Mouse (Mus musculus) cerebellum, adult 2 months (tissue): Measurements from ENCODE around the gene Ank3.

ENCODE experiments used
- CTCF ChIP-seq: fragments of 200-500 bp; IDR thresholded peaks from 2 replicates; pipeline ENCODE4 v1.5.1; 2011; ENCODE audit warnings: low read depth, mild to moderate bottlenecking, control low read depth, low read length, moderate library complexity, borderline replicate concordance; ENCODE audit not compliant: insufficient read depth
- POLR2A ChIP-seq: fragments of 200-500 bp; IDR thresholded peaks from 2 replicates; pipeline ENCODE4 v1.6.1; 2011; ENCODE audit warnings: low read length, control low read depth, borderline replicate concordance; ENCODE audit not compliant: insufficient read depth

GRCm38 (mm10) chr10:69465558-69466200, 67.1 kb downstream of the Ank3 start:
- TF ChIP-seq CTCF (no peak), POLR2A (no peak)
